Mouse (Mus musculus): ENCODE results near the gene Pp2d1.
"Not testable (repeated sequence)": the region's sequence is repeated elsewhere in the genome, so short reads cannot be mapped to it uniquely, and the experiment has no call there.

Pp2d1 gene

GRCm38 (mm10) chr17:53539351-53539750 is at the start of gene Pp2d1:
Pp2d1 (minus strand) TSS chr17:53539451.
- DNase-seq (ENCODE audit: low read depth): not testable (repeated sequence)

DNA sequence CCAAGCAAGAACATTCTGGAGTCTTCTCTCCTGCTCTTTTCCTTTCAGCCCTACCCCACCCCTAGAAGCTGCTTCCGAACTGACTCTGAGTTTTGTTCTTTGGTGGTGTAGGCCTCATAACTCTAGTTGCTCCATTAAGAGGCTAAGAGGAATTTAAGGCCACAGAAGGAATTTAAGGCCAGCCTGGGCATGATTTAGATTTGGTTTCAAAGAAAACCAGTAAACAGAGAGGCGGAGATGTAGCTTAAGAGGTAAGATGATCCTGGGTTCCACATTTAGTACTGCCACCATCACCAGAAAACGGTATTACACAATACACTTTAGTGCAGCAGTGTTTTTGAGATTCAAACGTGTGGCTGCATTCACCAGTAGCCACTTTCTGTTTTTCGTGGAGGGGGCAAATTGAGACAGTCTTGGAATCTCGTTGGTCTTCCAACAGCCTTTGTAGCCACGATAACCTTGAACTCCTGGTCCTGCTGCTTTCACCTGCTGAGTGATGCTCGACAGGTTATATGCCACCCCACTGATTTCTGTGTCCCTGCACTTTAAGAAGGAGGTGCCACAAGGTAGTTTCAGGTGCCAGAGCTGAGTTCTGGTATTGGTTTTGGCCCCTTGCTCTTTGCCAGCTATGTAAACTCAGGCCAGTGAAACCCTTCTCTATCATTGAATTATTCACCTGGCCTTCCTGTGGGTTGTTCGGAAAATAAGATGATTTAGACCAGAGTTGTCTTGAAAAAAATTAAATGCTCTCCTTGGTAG is 49.0 kb upstream of the Pp2d1 start:
- DNase-seq (ENCODE audit: low read depth): no peak

DNA sequence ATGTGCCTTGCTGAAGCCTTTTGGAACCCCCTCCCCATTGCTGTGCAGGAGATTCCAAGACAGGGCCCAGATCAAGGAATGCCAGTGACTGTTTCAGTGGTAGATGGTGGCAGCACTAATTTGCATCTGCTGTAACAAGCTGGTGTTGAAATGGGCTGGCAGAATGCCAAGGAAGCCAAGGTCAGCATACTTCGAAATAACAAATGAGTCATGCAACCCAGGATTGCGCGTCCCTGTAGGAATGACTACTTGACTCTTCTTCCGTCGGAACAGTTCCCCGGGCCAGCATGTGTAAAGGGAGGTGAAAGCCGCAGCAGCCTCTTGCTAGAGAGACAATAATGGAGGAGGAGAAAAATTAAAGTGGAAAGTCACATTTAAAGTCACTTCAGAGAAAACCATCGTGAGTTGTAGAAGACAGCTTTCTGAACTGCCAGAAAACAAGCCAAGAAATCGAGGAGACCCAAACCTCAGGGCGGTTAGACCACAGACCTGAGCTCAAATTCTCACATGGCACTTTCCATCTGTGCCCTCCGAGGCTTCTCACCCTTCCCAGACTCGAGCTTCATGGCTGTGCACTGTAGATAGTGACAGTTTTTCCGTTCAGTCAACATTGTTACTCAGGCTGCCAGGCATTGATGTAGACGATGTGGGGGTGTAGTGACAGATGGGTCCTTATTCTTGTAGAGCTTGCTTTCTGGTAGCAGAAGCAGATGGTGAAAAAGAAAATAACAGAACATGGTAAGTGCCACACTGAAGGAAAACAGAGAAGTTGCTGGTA is 48.0 kb upstream of the Pp2d1 start:
- peak; percentile 96 for DNase-seq (ENCODE audit: low read depth)

- peak; percentile 73 for DNase-seq (ENCODE audit: low read depth)
Measured at GRCm38 (mm10) chr17:53583846-53584579, 44.8 kb upstream of the Pp2d1 start.

GRCm38 (mm10) chr17:53582805-53583204 is 43.6 kb upstream of the Pp2d1 start:
- no peak for DNase-seq (ENCODE audit: low read depth)

GRCm38 (mm10) chr17:53582026-53582585 is 42.9 kb upstream of the Pp2d1 start:
- no peak for DNase-seq (ENCODE audit: low read depth)

DNA sequence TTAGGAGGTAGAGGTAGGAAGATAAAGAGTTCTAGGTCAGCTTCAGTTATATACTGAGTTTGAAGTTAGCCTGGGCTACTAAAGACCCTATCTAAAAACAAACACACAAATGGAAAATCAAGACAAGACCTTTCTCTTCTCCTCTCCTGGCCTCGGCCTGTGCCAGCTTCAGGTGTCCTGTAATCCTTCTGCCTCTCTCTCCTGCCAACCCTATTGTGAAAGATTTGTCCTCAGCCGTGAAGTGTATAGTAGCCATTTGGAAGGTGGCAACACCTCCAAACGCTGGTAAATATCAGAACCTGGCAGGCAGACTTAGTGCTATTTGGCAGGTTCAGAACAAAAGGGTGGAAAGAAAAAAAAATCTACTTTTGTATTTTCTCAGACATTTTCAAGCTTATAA is 41.0 kb upstream of the Pp2d1 start:
- no peak for DNase-seq (ENCODE audit: low read depth)

- DNase-seq (ENCODE audit: low read depth): no peak
Measured at GRCm38 (mm10) chr17:53579612-53580011, 40.4 kb upstream of the Pp2d1 start.

DNA sequence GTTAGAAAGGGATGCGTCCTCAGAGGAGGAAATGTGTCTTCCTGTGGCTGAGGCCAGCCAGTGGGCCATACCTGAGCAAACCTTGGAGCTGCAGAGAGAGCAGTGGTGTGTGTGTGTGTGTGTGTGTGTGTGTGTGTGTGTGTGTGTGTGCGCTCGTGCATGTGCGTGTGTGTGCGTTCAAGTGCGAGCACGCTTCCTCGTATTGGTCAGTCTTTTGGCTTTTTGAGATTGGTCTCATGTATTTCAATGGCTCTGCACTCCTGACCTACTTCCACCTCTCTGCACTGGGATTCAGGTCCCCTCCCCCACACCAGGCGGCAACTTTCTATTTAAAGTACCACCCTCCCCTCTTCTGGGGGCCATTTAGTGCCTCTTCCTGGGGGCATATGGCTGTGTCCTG is 39.5 kb upstream of the Pp2d1 start:
- DNase-seq (ENCODE audit: low read depth): no peak

DNA sequence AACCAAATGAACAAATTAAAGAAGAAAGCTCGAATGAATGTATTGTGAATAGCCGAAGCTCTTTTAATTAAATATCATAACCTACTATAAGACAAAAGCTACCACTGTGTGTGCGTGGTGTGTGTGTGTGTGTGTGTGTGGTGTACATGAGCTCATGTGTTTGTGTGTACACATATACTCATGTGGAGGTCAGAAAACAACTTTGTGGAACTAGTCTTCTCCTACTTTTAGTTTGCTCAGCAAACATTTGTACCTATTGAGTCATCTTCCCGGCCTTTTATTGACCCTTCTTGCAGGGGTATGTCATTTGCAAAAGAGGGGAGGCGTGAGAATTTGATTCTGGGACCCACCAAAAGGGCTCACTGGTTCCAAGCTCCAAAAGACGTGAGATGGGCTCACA is 39.0 kb upstream of the Pp2d1 start:
- no peak for DNase-seq (ENCODE audit: low read depth)

- DNase-seq (ENCODE audit: low read depth): peak; percentile 74
Measured at GRCm38 (mm10) chr17:53577754-53578153, 38.5 kb upstream of the Pp2d1 start.

- peak; percentile 60 for DNase-seq (ENCODE audit: low read depth)
Measured at GRCm38 (mm10) chr17:53577151-53577550, 37.9 kb upstream of the Pp2d1 start.

DNA sequence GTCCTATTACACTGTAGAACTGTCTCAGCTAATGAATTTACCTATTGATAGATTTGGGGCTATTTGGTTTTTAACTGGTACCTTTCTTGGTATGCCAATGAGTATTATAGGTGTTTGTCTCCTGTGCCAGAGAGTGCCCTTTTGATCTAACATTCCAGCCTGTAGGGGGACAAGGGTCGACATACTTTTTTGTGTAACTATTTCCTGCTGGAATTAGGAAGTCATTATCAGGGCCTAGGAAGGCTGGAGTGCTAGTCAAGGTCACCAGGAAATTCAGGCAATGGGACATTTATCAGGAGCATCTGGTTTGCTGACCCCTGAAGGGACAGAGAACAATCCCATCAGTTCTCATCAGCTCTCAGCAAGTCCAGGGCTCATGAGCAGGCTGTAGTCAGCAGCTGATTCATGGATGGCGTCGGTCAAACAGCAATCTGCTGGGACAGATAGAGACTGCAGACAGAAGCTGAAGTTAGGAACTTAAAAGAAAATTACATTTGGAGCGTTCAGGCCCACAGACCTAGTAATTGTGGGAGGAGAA is 33.8 kb upstream of the Pp2d1 start:
- DNase-seq (ENCODE audit: low read depth): no peak

- DNase-seq (ENCODE audit: low read depth): not testable (repeated sequence)
Measured at GRCm38 (mm10) chr17:53570932-53571331, 31.7 kb upstream of the Pp2d1 start.

GRCm38 (mm10) chr17:53570361-53570875 is 31.2 kb upstream of the Pp2d1 start:
- DNase-seq (ENCODE audit: low read depth): no peak

- DNase-seq (ENCODE audit: low read depth): peak; percentile 90
Measured at GRCm38 (mm10) chr17:53569829-53570228, 30.6 kb upstream of the Pp2d1 start.

GRCm38 (mm10) chr17:53568734-53569386 is 29.6 kb upstream of the Pp2d1 start:
- no peak for DNase-seq (ENCODE audit: low read depth)

DNA sequence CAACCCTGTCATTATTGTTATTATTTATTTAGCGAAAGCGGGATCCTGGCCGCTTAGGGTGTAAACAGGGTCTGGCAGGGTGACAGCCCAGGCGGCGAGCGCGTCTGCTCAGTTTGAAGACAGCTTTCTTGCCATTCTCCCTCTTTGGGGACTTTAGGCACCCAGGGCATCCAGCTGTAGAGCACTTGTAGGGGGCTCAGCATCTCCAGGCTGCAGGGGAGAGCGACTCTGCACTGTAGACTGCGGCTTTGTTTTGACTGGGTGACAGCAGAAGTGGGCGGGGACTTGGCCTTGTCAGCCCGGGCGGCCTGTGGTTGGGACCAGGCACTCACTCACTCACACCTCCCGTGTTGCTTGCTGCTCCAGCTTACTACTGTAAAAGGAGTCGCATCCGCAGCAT is 28.9 kb upstream of the Pp2d1 start:
- DNase-seq (ENCODE audit: low read depth): peak; percentile 75

DNA sequence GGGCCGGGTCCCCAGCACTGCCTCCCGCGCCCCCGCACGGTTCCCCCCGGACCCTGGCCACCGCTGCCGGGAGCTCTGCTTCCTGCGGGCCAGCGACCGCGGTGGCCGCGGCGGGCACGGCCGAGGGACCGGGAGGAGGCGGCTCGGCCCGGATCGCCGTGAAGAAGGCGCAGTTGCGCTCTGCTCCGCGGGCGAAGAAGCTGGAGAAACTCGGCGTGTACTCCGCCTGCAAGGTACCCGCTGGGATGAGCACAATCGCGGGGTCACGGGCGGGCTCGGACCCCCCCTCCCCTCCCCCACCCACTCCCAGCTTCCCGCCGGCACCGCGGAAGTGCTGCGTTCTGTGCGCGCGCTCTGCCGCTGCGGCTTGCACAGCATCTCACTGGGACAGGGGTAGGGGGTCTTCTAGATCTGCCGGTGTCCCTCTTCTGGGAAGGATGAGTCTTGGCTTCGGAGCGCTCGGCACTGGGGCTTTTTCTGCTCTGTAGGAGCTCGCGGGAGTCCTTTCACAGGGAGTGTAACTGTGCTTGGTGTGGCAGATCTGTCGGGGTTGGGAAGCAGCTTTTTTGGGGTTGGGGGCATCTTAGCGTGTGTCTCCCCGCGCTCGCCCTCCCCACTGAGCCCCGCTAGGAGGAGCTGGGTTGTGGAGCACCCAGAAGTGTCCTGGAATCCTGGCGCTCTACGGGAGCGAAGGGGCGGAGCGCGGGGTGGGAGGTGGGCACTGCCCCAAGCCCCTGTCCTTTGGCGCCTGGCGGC is 28.3 kb upstream of the Pp2d1 start:
- peak; percentile 74 for DNase-seq (ENCODE audit: low read depth)

GRCm38 (mm10) chr17:53566919-53567345 is 27.7 kb upstream of the Pp2d1 start:
- DNase-seq (ENCODE audit: low read depth): peak; percentile 84
